Mouse (Mus musculus) CH12F3 (cell line): Measurements from ENCODE around the gene Tenm3.

Experiments
- in situ Hi-C: fragments of 300-500 bp; cut with MboI; formaldehyde crosslinking; loops from 2 replicates; pipeline ENCODE4 v1.14.3; 2020; ENCODE audit warnings: low sequenced_read_pairs

Gene Tenm3

GRCm38 (mm10) chr8:48353458-48353857 lies 490.3 kb downstream of the Tenm3 start:
- in situ Hi-C loops: no loop called here

GRCm38 (mm10) chr8:48348901-48349300 lies 494.9 kb downstream of the Tenm3 start:
- in situ Hi-C loops: no loop called here

- in situ Hi-C loops: no loop called here
These were observed 495.4 kb downstream of the Tenm3 start for GRCm38 (mm10) chr8:48348386-48348785.

GRCm38 (mm10) chr8:48343067-48343420 lies 500.7 kb downstream of the Tenm3 start:
- in situ Hi-C loops: no loop called here

- in situ Hi-C loops: no loop called here
These were observed 501.3 kb downstream of the Tenm3 start for GRCm38 (mm10) chr8:48342321-48343066.

GRCm38 (mm10) chr8:48341692-48342091 lies 502.1 kb downstream of the Tenm3 start:
- in situ Hi-C loops: no loop called here

- in situ Hi-C loops: no loop called here
These were observed 502.5 kb downstream of the Tenm3 start for GRCm38 (mm10) chr8:48341276-48341675.

GRCm38 (mm10) chr8:48322655-48323265 lies 521.0 kb downstream of the Tenm3 start:
- in situ Hi-C loops: no loop called here

- in situ Hi-C loops: no loop called here
These were observed 521.5 kb downstream of the Tenm3 start for GRCm38 (mm10) chr8:48322240-48322639.

- in situ Hi-C loops: no loop called here
These were observed 524.1 kb downstream of the Tenm3 start for GRCm38 (mm10) chr8:48319674-48320073.

GRCm38 (mm10) chr8:48317498-48317897 lies 526.3 kb downstream of the Tenm3 start:
- in situ Hi-C loops: no loop called here

GRCm38 (mm10) chr8:48315605-48316004 lies 528.1 kb downstream of the Tenm3 start:
- in situ Hi-C loops: no loop called here

- in situ Hi-C loops: no loop called here
These were observed 529.8 kb downstream of the Tenm3 start for GRCm38 (mm10) chr8:48313985-48314368.

GRCm38 (mm10) chr8:48313210-48313984 lies 530.4 kb downstream of the Tenm3 start:
- in situ Hi-C loops: no loop called here

- in situ Hi-C loops: no loop called here
These were observed 532.0 kb downstream of the Tenm3 start for GRCm38 (mm10) chr8:48311706-48312105.

GRCm38 (mm10) chr8:48310240-48310849 lies 533.4 kb downstream of the Tenm3 start:
- in situ Hi-C loops: no loop called here

- in situ Hi-C loops: no loop called here
These were observed 534.4 kb downstream of the Tenm3 start for GRCm38 (mm10) chr8:48309191-48309987.

GRCm38 (mm10) chr8:48304224-48304623 lies 539.5 kb downstream of the Tenm3 start:
- in situ Hi-C loops: no loop called here

- in situ Hi-C loops: no loop called here
These were observed 543.1 kb downstream of the Tenm3 start for GRCm38 (mm10) chr8:48300613-48301037.

- in situ Hi-C loops: no loop called here
These were observed 543.7 kb downstream of the Tenm3 start for GRCm38 (mm10) chr8:48300061-48300460.

- in situ Hi-C loops: no loop called here
These were observed 544.4 kb downstream of the Tenm3 start for GRCm38 (mm10) chr8:48299341-48299740.
